Mouse (Mus musculus) left cerebral cortex, adult 2 months (tissue): ENCODE results near the gene Rasa3. TPM values are rescaled to one million over a fixed set of nuclear protein-coding genes. Genes with fewer than 3 reads are reported as not detected.

ENCODE experiments used
- DNase-seq, 2 experiments: peaks; one replicate each; pipeline ENCODE4 v3.0.0; 2021 to 2022; ENCODE audit warnings: low spot score in 2 of 2, mixed read lengths in 1 of 2; ENCODE audit errors: extremely low spot score in 1 of 2
- H3K27ac ChIP-seq: fragments of 200-600 bp; 2 replicates; pipeline ENCODE4 v1.8.1; 2022
- H3K4me3 ChIP-seq: fragments of 200-600 bp; 2 replicates; pipeline ENCODE4 v1.8.1; 2022
- CTCF ChIP-seq: fragments of 200-600 bp; IDR thresholded peaks from 2 replicates; pipeline ENCODE4 v1.8.1; 2022; ENCODE audit warnings: antibody characterized with exemption, mild to moderate bottlenecking, moderate library complexity
- intact Hi-C: fragments of 180-260 bp; cut with DNase I; formaldehyde crosslinking; loops from one replicate; pipeline ENCODE4 v1.15.1; 2025
- total RNA-seq, 2 experiments: library from RNA; stranded (reverse); gene quantifications; 2 replicates each; pipeline ENCODE4 v1.2.3; 2021

Gene Rasa3
- total RNA-seq, 2 experiments from 2014 or later, result 62.3 to 69.4 TPM

DNA sequence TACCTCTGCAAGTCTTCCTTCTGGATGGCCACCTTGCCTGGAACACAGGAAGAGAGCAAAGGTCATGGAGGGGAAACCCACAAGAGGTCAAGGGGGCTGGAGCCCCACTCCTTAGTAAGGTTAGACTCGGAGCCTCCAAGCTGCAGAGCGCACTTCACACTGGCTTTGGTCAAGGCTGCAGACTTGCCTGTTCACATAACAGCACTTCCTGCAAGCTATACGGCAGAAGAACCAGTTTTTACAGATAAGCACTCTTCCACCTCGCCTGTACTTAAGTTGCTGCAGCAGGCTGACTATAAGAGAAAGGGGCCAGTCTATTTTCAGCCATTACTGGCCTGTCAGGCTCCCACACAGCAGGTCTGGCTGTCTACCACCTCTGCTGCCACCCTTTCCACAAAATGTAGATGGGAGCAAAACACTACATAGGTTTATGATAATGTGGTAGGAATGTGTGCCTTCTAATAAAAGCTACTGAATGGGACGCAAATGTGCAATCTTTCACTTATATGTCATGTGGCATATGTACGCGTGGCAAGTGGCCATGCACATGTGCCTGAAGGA, 71.4 kb downstream of the Rasa3 start:
- no peak for DNase-seq
- no peak for TF ChIP-seq CTCF
- H3K4me3 ChIP-seq, result no peak overlapping the region
- peak overlapping the region; percentile 29; the same call in 1 of the 2 replicates for H3K27ac ChIP-seq
- intact Hi-C loops, result no loop called here

DNA sequence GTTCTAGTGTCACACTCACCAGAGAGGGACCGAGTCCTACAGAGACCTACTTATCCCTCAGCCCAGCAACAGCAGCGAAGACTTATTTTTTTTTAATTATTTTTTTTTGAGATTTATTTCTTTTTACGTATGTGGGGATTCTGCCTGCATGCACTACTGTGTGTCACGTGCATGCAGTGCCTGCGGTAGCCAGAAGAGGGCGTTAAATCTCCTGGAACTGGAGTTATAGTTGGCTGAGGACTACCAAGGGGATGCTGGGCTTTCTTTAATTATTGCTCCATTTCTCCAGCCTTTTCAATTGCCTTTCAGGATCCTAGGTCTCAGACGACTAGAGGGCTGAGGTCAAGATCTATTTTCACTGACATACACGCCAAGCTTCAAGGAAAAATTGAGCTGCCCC, 74.8 kb downstream of the Rasa3 start:
- Histone ChIP-seq H3K4me3 (no peak overlapping the region), H3K27ac (no peak overlapping the region)
- peak; percentile 64 for TF ChIP-seq CTCF
- no peak for DNase-seq
- intact Hi-C loops, result loop anchor here (2.0 to 5.0 kb wide), 2 partner anchors 74 to 125 kb away; partner anchors contain the start of gene Rasa3

DNA sequence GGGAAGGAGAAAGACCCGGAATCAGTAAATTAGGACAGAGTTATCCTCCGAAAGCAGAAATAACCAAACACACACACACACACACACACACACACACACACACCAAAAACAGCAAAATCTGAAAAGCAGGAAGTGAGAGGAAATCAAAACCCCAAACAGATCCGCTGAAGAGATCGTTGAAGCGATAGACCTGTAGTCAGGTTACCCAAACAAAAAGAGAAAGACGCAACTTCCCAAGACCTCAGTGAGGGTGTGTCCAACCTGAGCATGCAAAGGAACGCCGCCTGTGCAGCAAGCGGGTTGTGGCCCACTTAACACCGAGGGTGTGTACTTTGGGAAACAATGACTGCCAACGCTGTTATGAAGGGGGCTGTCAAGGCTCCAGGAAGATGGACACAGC, 76.2 kb downstream of the Rasa3 start:
- no peak for DNase-seq
- intact Hi-C loops, result loop anchor here (5.0 kb wide), 1 partner anchor 126 kb away; no protein-coding TSS in a partner anchor
- no peak overlapping the region; the same call in 1 of the 2 replicates for H3K27ac ChIP-seq
- no peak overlapping the region for H3K4me3 ChIP-seq
- TF ChIP-seq CTCF, result no peak

DNA sequence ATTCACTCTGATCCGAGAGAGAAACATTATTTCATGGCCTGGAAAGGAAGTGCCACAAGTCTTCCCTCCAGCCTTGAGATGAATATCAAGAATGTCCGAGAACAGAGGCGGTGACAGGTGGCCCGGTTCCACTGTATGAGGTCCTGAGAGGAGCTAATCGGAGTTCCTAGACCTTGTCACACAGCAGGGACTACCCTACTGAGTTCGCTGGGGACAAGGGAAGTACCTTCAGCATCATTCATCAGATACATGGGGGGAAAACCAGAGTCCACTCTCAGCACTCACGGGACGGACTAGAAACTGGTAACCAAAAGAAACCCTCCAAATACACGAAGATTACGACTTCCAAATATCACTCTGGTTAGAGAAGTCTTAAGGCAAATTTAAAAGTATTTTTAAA, 76.7 kb downstream of the Rasa3 start:
- no peak for DNase-seq
- intact Hi-C loops, result loop anchor here (5.0 kb wide), 1 partner anchor 127 kb away; no protein-coding TSS in a partner anchor
- H3K4me3 ChIP-seq, result no peak overlapping the region
- TF ChIP-seq CTCF, result no peak
- H3K27ac ChIP-seq, result no peak overlapping the region

DNA sequence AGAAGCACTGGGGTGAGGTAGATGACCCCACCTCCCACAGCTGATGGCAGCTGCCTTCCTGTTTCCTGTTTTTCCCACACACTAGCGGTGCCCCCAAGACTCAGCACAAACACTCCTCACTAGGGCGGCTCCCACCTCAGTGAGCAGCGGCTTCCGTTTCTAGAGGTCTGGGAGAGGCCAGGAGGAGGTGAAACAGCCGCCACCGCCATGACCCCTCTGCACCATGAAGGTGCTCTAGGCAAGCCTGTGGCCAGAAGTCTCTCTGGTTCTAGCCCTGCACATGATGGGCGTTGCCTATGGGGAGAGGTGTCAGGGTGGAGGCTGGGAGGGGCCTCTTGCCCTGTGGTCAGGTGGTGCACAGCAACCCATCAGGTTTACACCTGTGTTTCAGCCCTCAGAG, 77.2 kb downstream of the Rasa3 start:
- DNase-seq, result no peak
- Histone ChIP-seq H3K27ac (no peak overlapping the region), H3K4me3 (no peak overlapping the region)
- no peak for TF ChIP-seq CTCF
- intact Hi-C loops, result loop anchor here (5.0 kb wide), 1 partner anchor 127 kb away; no protein-coding TSS in a partner anchor

DNA sequence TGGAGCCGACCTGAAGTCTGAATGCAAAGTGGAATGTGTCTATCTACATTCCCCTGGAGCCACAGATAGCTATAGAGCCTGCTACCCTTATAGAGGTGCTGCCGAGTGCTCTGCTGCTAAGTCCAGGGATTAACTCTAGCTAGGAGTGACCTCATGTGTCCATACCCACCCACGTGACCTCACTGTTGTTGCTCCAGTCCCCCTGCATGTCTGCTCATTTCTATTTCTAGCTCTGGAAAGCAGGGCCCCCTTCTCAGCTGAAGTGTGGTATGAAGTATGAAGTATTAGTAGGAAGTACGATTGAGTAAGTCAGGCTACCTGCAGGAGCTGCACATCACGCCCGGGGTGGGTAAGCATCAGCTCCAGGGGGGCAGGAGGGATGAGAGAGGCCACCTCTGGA, 79.6 kb downstream of the Rasa3 start:
- intact Hi-C loops, result no loop called here
- no peak for DNase-seq
- Histone ChIP-seq H3K27ac (no peak overlapping the region), H3K4me3 (no peak overlapping the region)
- TF ChIP-seq CTCF, result no peak

DNA sequence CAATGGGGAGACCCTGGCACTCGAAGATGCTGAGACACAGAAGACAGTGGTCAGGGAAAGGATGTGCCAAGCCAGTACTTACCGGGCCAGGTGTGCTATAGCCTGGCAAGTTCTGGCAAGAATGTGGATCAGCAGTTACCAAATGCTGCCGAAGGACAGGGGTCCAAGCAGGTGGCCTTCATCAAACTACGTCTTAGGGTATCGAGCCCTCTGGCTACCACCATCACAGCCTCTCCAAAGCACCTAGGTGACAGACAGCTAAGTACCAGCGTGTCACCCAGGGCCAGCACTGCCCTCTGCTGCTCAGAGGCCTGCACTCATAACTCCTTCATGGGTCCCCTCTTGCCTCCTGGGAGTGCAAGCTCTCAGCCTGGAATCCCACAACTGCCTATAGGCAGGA, 81.5 kb downstream of the Rasa3 start:
- intact Hi-C loops, result no loop called here
- peak; percentile 15 for TF ChIP-seq CTCF
- H3K4me3 ChIP-seq, result no peak overlapping the region
- no peak for DNase-seq
- no peak overlapping the region for H3K27ac ChIP-seq

DNA sequence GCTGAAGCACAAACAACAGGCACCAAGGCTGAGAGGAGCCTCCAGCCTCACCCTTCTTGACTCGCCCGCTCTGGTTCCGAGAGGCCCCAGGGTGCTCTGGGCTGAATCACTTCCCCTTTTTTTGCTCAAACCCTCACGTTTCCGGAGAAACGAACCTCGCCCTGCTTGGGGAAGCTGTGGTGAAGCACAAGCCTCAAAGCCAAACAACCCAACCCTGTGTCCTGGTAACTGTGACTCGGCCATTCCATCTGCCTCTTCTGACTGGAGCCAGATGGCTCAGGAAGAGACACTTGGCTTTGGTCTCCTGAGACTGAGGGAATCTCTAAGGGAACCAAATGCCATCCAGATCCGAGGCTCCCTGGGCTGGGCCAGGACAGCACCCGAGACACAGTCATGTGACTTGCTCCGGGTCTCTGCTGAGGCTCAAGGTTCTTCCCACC, 82.5 kb downstream of the Rasa3 start:
- no peak overlapping the region for H3K27ac ChIP-seq
- no peak for TF ChIP-seq CTCF
- H3K4me3 ChIP-seq, result no peak overlapping the region
- intact Hi-C loops, result no loop called here
- DNase-seq, result no peak

DNA sequence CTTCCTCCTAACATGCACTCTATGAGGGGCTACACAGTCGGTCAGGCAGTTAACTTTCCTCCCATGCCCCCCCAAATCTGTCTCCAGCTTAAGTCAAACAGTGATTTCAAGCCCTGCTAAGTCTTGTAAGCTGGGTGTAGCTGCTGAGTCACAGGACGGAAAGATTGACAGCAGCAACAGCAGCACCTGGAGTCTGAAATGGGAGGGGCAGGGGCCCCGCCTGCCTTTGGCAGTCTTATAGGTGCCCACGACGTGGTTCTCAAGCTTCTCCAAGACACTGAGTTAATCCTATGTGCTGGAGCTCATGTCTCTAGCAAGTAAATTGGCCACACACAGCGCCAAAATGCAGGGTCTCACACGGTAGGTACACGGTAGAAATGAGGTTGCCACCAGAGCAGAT, 84.1 kb downstream of the Rasa3 start:
- intact Hi-C loops, result no loop called here
- no peak overlapping the region for H3K27ac ChIP-seq
- no peak overlapping the region for H3K4me3 ChIP-seq
- TF ChIP-seq CTCF, result no peak
- no peak for DNase-seq

DNA sequence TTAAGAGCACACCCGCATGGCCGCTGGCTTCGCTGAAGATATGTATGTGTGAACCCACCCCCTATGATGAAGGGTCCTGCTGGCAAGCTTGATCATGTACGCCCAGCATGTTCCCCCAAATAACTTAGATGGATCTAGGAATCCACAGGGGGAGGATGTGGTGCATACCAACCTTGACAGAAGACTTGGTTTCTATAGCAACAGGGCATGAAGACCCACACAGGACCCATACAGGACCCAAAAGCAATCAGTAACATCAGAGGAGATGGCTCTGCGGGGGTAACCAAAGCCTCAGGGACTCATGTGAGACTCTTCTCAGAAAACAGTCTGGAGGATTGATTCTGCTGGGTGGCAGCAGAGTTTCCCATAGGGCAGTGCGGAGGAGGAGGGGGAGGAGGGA, 86.2 kb downstream of the Rasa3 start:
- intact Hi-C loops, result no loop called here
- TF ChIP-seq CTCF, result no peak
- no peak for DNase-seq
- no peak overlapping the region for H3K27ac ChIP-seq
- H3K4me3 ChIP-seq, result no peak overlapping the region

DNA sequence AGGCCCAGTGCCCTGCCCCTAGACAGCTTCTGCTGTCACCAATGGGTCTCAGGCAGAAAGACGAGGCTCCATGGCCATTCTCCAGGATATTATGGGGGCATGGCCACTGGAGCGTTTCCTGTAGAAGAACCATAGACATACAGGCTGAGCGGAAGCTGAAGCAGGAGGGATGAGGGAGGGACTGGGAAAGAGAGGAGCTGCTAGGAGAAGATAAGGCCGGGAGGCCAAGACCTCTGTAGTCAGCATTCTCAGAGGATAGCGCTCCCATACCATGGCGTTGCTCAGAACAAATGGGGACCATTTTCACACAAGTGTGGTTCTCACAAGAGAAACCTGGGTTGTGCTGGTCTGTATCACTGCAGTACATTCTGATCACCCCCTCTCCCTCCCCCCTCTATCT, 88.3 kb downstream of the Rasa3 start:
- Histone ChIP-seq H3K27ac (no peak overlapping the region), H3K4me3 (no peak overlapping the region)
- intact Hi-C loops, result no loop called here
- DNase-seq, result no peak
- TF ChIP-seq CTCF, result no peak

DNA sequence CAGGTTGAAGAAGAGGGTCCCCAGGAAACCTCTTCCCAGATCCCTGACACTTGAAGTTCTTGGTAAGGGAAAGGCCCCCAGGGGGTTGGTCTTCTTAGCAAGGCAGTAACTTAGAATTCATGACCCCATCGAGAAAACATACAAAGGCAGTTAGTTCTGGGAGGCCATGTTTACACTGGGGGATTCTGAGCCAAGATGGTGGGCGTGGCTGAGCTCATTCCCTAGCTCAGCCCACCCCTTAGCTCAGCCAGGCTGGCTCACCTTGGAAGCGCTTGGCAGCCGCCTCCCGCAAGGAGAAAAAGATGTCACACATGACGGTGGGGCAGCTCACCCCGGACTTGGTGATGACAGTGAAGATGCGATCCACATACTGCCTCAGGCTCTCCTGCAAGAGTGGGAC, 92.8 kb downstream of the Rasa3 start:
- intact Hi-C loops, result no loop called here
- DNase-seq, result no peak
- H3K4me3 ChIP-seq, result no peak overlapping the region
- no peak overlapping the region for H3K27ac ChIP-seq
- no peak for TF ChIP-seq CTCF

DNA sequence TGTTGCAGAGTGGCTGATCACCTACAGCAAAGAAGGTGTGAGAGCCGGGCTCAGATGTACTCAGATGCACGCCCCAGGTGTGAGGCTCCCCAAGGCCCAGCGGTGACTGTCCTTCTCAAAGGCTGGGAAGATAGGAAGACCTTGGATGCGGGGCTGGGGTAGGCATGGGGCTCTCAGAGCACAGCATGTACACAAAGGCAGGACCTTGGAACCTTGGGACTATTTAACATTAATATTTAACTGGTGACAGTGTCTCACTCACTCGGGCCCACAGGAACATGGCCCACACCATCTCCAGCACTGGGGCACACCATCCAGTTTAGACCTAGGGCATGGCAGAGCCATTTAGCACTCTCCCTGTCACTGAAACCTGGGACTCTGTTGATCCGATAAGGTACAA, 99.5 kb downstream of the Rasa3 start:
- DNase-seq, result no peak
- intact Hi-C loops, result no loop called here
- no peak overlapping the region for H3K4me3 ChIP-seq
- no peak for TF ChIP-seq CTCF
- no peak overlapping the region for H3K27ac ChIP-seq
